Mouse (Mus musculus): ENCODE measurements around the gene Fam114a1.

- no peak for TF ChIP-seq CTCF (IDR thresholded peaks at IDR 0.05; ENCODE audit: extremely low read depth, insufficient read length, insufficient replicate concordance, low read depth, low read length)
- TF ChIP-seq POLR2A (IDR thresholded peaks at IDR 0.05; ENCODE audit: low read depth, low read length): no peak
These were observed 34.2 kb downstream of the Fam114a1 start for GRCm38 (mm10) chr5:65003946-65004535.
